Mouse (Mus musculus) CH12.LX (cell line): ENCODE measurements around the gene Pimreg.

Source experiments
- CTCF ChIP-seq, 2 experiments: IDR thresholded peaks in 1 of 2; conservative IDR thresholded peaks in 1 of 2; 2 replicates each; pipeline ENCODE4 v1.5.1; 2011 to 2012; ENCODE audit warnings: low read depth in 2 of 2, low read length in 2 of 2, improper control_type of control experiment in 1 of 2, inconsistent platforms in 1 of 2, mild to moderate bottlenecking in 1 of 2, moderate library complexity in 1 of 2
- ELF1 ChIP-seq: IDR thresholded peaks from 2 replicates; pipeline ENCODE4 v1.6.1; 2014; ENCODE audit warnings: low read depth, mild to moderate bottlenecking, inconsistent platforms, low read length, improper control_type of control experiment
- EP300 ChIP-seq: IDR thresholded peaks from 2 replicates; pipeline ENCODE4 v1.6.1; 2011; ENCODE audit warnings: low read length, improper control_type of control experiment
- MEF2A ChIP-seq: IDR thresholded peaks from 2 replicates; pipeline ENCODE4 v1.6.1; 2014; ENCODE audit warnings: low read depth, mild to moderate bottlenecking, inconsistent platforms, low read length, improper control_type of control experiment, borderline replicate concordance
- MYC ChIP-seq: IDR thresholded peaks from 2 replicates; pipeline ENCODE4 v1.6.1; 2011; ENCODE audit warnings: low read depth, mild to moderate bottlenecking, improper control_type of control experiment, low read length
- POLR2A ChIP-seq: IDR thresholded peaks from 2 replicates; pipeline ENCODE4 v1.6.1; 2011; ENCODE audit warnings: low read depth, mild to moderate bottlenecking, improper control_type of control experiment, low read length
- SMC3 ChIP-seq: IDR thresholded peaks from 2 replicates; pipeline ENCODE4 v1.6.1; 2011; ENCODE audit warnings: low read depth, low read length, improper control_type of control experiment
- TBP ChIP-seq: conservative IDR thresholded peaks from 2 replicates; pipeline ENCODE4 v1.6.1; 2011; ENCODE audit warnings: low read depth, low read length, improper control_type of control experiment
- USF1 ChIP-seq: IDR thresholded peaks from 2 replicates; pipeline ENCODE4 v1.6.1; 2014; ENCODE audit warnings: low read depth, mild to moderate bottlenecking, inconsistent platforms, low read length, improper control_type of control experiment
- ZKSCAN1 ChIP-seq: IDR thresholded peaks from 2 replicates; pipeline ENCODE4 v1.6.1; 2012; ENCODE audit warnings: low read depth, inconsistent platforms, low read length, improper control_type of control experiment, borderline replicate concordance
- ZNF384 ChIP-seq: IDR thresholded peaks from 2 replicates; pipeline ENCODE4 v1.6.1; 2012; ENCODE audit warnings: low read depth, low read length, improper control_type of control experiment, inconsistent platforms

DNA sequence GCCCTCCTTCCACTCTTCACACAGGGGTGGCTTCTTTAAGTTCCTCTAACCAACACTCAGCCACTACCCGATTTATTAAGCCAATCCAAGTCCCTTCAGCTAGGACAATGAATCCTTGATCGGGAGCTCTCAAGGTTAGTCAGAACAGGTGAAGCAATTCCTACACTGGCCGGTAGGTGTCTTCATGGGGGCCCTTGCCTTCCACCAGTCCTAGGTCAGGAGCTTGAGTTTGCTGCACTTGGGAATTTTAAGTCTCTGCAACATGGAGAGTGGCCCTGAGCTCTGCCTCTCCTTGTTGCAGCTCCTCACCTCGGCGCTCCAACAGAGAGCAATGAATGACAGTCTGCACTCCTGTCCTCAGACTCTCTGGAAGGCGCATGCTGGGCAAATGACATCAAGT lies 24.5 kb downstream of the Pimreg start:
- TF ChIP-seq POLR2A: no peak
- no peak for TF ChIP-seq MYC
- TF ChIP-seq MEF2A: no peak
- TF ChIP-seq EP300: no peak
- TF ChIP-seq CTCF (conservative IDR thresholded peaks at IDR 0.05 in 1 of 2, IDR thresholded peaks at IDR 0.05 in 1 of 2; ENCODE audit: low read depth in 2 of 2, low read length in 2 of 2): peak; percentile 69 to 82
- TF ChIP-seq USF1: no peak
- no peak for TF ChIP-seq ZKSCAN1
- TF ChIP-seq ZNF384: no peak
- no peak for TF ChIP-seq TBP
- TF ChIP-seq SMC3: peak; percentile 54
- TF ChIP-seq ELF1: 0 out of 2 replicates have a peak, but pooled peaks have one; percentile 10
